Mouse (Mus musculus) liver, embryonic 16.5 days (tissue): ENCODE results near the gene Amotl2. TPM values are rescaled to one million over a fixed set of nuclear protein-coding genes. Genes with fewer than 3 reads are reported as not detected.

Experiments used
- ATAC-seq: fragments of 200-750 bp; cut with Nextera tagmentation; 2 replicates; pipeline ENCODE4 v1.8.0; 2017; ENCODE audit warnings: low read depth, mild to moderate bottlenecking, moderate number of reproducible peaks, moderate library complexity
- H3K27ac ChIP-seq: fragments of 300-500 bp; sonication (generic); 2 replicates; pipeline ENCODE4 v1.5.1; 2014; ENCODE audit warnings: mild to moderate bottlenecking, low read length
- H3K27me3 ChIP-seq: fragments of 300-500 bp; sonication (generic); 2 replicates; pipeline ENCODE4 v1.6.1; 2014; ENCODE audit warnings: low read depth, low read length, mixed read lengths; ENCODE audit not compliant: control insufficient read depth, insufficient read depth
- H3K36me3 ChIP-seq: fragments of 300-500 bp; sonication (generic); 2 replicates; pipeline ENCODE4 v1.6.1; 2014; ENCODE audit warnings: mild to moderate bottlenecking; ENCODE audit not compliant: control insufficient read depth, insufficient read depth
- H3K4me1 ChIP-seq: fragments of 300-500 bp; sonication (generic); 2 replicates; pipeline ENCODE4 v1.6.1; 2014; ENCODE audit warnings: low read depth, low read length, mixed read lengths; ENCODE audit not compliant: control insufficient read depth
- H3K4me2 ChIP-seq: fragments of 300-500 bp; sonication (generic); 2 replicates; pipeline ENCODE4 v1.6.1; 2014; ENCODE audit warnings: low read depth, low read length, mixed read lengths
- H3K4me3 ChIP-seq: fragments of 300-500 bp; sonication (generic); 2 replicates; pipeline ENCODE4 v1.5.1; 2014; ENCODE audit warnings: low read depth, mild to moderate bottlenecking, low read length
- H3K9ac ChIP-seq: fragments of 300-500 bp; sonication (generic); 2 replicates; pipeline ENCODE4 v1.6.1; 2014; ENCODE audit warnings: low read depth, low read length
- H3K9me3 ChIP-seq: fragments of 300-500 bp; sonication (generic); replicated peaks from 2 replicates; pipeline ENCODE4 v1.6.1; 2016; ENCODE audit warnings: low read length; ENCODE audit not compliant: control insufficient read depth
- WGBS: fragments of 180-500 bp; shearing (Covaris S2); extraction: QIAGEN DNeasy Blood & Tissue Kit; methylation state at CpG from one replicate; pipeline ENCODE4 v1.1.7; 2014; ENCODE audit not compliant: insufficient replicate concordance; 5-methylcytosine and 5-hydroxymethylcytosine counted together
- polyA plus RNA-seq: library from polyadenylated mRNA; unstranded; fragments of >200 nt; fragmentation: Nextera tagmentation; extraction: Ambion mirVana; gene quantifications from 2 replicates; pipeline ENCODE4 v1.2.1, GENCODE M21; 2015

Amotl2 gene
- polyA plus RNA-seq, 1 experiment from 2014 or later: 5.4 TPM

DNA sequence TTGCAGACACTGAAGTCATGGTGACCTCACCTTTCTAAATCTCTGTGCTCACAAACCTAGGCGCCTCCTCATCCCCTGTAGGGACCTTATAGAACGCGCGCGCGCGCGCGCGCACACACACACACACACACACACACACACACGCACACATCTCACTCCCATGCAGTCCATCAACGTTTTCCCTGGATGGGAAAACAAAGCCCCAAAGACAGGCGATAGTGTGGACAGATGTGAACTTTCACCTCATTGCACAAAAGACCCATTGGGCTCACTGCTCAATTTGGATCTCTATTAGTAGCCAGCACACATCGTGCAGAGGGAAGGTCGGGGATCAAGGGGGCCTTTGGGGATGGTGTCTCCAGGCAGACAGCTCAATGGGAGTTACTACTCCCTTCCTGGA, 25.6 kb upstream of the Amotl2 start:
- Histone ChIP-seq H3K27ac (no peak overlapping the region), H3K4me1 (no peaks in the 10 kb centered on the region; the same call in 1 of the 2 replicates), H3K9ac (no peak overlapping the region), H3K4me2 (peak overlapping the region; percentile 62), H3K4me3 (peak overlapping the region; percentile 47; the same call in 1 of the 2 replicates), H3K9me3 (no peaks in the 10 kb centered on the region), H3K27me3 (peaks cover 27% of the 10 kb centered on the region), H3K36me3 (no peaks in the 10 kb centered on the region)
- WGBS: 9% methylated on average over 15 of the region's 15 CpGs
- ATAC-seq: no peak

DNA sequence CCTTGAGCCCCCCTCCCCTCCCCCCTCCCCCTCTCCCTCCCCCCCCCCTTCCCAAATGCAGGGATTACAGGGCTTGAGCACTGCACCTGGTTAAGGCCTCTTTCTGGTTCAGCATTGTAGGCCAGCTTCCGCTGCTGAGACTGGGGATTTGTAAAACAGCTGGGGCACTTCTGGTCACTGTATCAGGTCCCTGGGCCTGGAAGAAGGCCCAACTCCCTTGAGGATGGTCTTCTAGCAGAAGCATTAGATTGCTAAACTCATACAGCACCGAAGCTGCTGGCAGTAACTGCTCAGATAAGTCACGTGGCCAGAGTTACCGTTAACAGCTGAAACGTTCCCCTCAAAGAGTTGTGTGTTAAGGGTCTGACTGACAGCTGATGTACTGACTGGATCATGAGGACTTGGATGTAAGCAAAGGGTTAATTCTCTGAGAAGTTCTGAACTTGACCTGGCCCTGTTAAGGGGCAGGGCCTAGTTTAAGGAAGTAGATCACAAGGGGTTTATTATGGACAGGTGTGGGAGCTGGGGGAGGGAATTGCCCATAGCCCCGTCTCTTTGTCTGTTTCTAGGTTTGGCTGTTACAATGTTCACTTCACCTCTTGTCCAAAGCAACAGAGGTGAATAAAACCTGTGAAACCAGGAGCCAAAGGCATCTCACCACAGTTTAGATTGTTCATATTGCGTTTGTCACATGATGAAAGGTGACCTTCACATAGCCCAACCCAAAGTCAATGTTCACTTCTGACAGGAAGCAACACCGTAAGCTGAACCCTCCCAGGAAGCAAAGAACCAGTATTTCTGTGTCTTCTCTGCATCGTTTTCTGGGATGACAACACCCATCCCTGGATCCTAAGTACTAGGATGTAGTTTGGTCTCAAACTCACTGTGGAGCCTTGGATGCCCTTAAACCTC, 23.7 kb upstream of the Amotl2 start:
- H3K36me3 ChIP-seq: no peaks in the 10 kb centered on the region
- peaks cover 27% of the 10 kb centered on the region for H3K27me3 ChIP-seq
- H3K4me3 ChIP-seq: no peak overlapping the region
- no peaks in the 10 kb centered on the region for H3K9me3 ChIP-seq
- 43% methylated on average over 9 of the region's 9 CpGs for WGBS
- no peak overlapping the region for H3K9ac ChIP-seq
- ATAC-seq: no peak
- H3K27ac ChIP-seq: no peak overlapping the region
- H3K4me1 ChIP-seq: no peaks in the 10 kb centered on the region; the same call in 1 of the 2 replicates
- H3K4me2 ChIP-seq: no peak overlapping the region

DNA sequence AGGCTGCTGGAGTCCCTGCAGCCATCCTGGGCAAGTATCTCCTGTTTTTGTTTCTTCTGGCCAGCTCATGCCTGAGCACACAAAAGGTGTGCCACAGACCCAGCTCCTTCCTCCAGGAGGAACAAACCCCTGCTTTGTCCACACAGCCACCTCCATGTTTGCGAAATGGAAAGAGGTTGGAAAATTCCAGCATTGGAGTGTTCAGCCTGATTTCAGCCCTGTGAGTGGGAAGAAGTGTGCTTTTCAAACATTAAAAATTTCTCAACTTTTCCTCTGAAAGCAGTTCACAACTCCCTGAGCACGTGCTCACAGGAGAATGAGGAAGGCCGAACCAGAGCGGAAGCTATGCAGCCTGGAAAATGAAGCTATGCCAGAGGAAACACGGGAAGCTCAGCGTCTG, 15.4 kb upstream of the Amotl2 start:
- no peaks in the 10 kb centered on the region for H3K36me3 ChIP-seq
- H3K4me1 ChIP-seq: no peaks in the 10 kb centered on the region
- 75% methylated on average over 6 of the region's 6 CpGs for WGBS
- no peaks in the 10 kb centered on the region for H3K9me3 ChIP-seq
- no peak overlapping the region for H3K9ac ChIP-seq
- no peak overlapping the region for H3K4me2 ChIP-seq
- no peak overlapping the region for H3K4me3 ChIP-seq
- no peak for ATAC-seq
- H3K27ac ChIP-seq: no peak overlapping the region
- no peaks in the 10 kb centered on the region for H3K27me3 ChIP-seq

DNA sequence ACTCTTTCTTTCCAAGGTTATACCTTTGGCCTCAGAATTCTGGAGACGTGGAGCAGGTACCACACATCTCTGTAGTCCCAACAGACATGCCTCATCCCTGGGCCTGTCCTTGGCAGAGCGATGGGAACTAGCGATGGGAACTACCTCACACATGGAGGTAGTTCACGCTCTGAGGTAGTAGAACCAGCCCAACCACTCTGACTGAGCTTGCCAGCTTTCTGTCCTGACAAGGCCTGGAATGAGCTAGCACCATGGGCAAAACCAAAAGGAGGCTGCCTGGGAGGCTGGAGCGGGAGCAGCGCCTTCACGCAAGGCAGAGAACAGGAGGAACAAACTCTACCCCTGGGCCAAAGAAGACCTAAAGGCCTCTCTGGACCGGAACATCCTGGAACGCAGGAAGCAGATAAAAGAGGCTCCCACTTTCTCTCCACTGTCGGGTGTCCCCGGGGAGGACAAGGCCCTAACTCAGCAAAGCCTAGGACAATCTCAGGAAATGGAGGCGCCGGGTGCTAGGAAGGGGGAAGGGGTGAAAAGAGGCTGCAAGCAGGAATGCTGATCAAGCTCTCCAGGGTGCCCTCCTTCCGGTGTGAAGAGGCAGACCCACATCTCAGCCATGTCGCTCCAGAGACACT, 6.9 kb upstream of the Amotl2 start:
- ATAC-seq: peak; percentile 53; the same call in 1 of the 2 replicates

DNA sequence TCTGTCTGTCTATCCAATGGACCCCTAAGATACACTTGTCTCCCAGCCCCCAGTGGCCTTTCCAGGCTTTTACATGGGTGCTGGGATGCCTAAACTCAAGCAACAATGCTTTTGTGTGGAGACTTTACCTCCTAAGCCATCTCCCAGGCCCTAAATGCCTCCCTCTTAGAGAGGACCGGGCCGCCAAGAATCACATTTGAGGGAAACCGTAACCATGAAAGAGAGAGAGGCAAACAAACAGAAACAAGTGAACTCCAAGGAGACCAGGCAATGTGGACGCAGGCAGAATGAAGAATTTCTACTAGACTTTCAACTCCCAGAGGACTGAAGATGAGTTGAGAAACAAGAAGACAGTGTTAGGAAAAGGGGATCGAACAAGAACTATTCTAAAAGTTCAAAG, 6.0 kb upstream of the Amotl2 start:
- WGBS: 60% methylated on average over 5 of the region's 5 CpGs
- H3K4me2 ChIP-seq: no peak overlapping the region
- no peak overlapping the region for H3K9ac ChIP-seq
- H3K27ac ChIP-seq: no peak overlapping the region
- H3K36me3 ChIP-seq: no peaks in the 10 kb centered on the region
- no peak overlapping the region for H3K4me3 ChIP-seq
- H3K27me3 ChIP-seq: no peaks in the 10 kb centered on the region; the same call in 1 of the 2 replicates
- ATAC-seq: no peak
- H3K9me3 ChIP-seq: no peaks in the 10 kb centered on the region
- peaks cover 9% of the 10 kb centered on the region for H3K4me1 ChIP-seq

More for the DNA sequence above, 6.9 kb upstream of the Amotl2 start:
- H3K27ac ChIP-seq: no peak overlapping the region
- H3K4me2 ChIP-seq: no peak overlapping the region
- peaks cover 3% of the 10 kb centered on the region for H3K4me1 ChIP-seq
- no peaks in the 10 kb centered on the region for H3K9me3 ChIP-seq
- H3K4me3 ChIP-seq: no peak overlapping the region
- no peaks in the 10 kb centered on the region for H3K27me3 ChIP-seq
- 44% methylated on average over 15 of the region's 15 CpGs for whole genome bisulfite sequencing
- no peaks in the 10 kb centered on the region for H3K36me3 ChIP-seq
- H3K9ac ChIP-seq: no peak overlapping the region

DNA sequence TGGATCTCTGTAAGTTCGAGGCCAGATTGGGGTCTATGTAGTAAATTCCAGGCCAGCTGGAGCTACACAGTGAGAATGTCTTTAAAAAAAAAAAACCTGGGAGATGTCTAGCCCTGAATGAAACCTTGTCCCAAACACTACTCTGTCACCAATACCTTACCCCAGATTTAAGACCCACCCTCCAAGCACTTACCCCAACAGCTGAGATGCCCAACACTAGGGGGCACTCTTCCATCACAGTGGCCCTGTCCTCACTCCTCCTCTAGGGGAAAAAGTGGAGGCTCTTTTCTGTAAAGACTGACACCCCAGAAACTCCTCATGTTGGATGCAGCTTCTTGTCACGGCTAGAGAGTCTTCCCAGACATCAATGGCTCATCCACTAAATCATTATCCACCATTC, 2.7 kb upstream of the Amotl2 start:
- Histone ChIP-seq H3K27ac (no peak overlapping the region), H3K9me3 (no peaks in the 10 kb centered on the region), H3K36me3 (no peaks in the 10 kb centered on the region), H3K9ac (no peak overlapping the region), H3K4me3 (no peak overlapping the region), H3K27me3 (peaks cover 27% of the 10 kb centered on the region), H3K4me2 (no peak overlapping the region), H3K4me1 (peaks cover 12% of the 10 kb centered on the region)
- no peak for ATAC-seq
- WGBS: 27% methylated on average over 2 of the region's 2 CpGs

DNA sequence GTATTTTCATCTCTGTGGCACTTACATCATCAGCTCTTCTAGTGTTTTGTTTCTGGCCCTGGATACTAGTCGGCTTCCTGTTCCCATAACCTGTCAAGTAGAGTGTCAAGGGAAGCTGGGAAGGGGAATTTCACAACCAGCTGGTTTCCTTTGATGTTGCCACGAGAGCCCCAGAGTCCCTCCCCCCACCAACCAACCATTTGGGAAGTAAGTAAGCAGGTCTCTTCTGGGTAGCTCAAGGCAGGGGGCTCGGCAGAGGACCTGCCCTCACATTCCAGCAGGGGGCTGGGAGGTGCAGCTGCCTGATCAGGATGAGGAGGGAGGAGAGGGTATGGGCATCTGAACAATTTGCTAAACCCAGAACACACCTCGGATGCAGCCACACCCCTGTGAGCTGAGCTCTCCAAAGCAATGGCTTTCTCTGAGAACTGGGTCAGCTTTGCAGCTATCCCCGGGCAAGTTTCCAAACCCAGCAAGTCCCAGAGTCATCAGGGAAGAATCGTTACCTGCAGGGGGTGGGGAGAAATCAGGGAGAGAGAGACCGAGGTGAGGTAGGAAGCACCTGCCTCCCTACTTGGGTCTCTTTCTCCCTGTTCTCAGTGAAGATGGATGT, 1.5 kb upstream of the Amotl2 start:
- WGBS: 11% methylated on average over 7 of the region's 7 CpGs
- Histone ChIP-seq H3K36me3 (no peaks in the 10 kb centered on the region), H3K4me3 (no peak overlapping the region), H3K27ac (no peak overlapping the region), H3K4me1 (peaks cover 12% of the 10 kb centered on the region), H3K27me3 (peaks cover 34% of the 10 kb centered on the region), H3K9me3 (no peaks in the 10 kb centered on the region), H3K9ac (no peak overlapping the region), H3K4me2 (no peak overlapping the region)
- no peak for ATAC-seq

DNA sequence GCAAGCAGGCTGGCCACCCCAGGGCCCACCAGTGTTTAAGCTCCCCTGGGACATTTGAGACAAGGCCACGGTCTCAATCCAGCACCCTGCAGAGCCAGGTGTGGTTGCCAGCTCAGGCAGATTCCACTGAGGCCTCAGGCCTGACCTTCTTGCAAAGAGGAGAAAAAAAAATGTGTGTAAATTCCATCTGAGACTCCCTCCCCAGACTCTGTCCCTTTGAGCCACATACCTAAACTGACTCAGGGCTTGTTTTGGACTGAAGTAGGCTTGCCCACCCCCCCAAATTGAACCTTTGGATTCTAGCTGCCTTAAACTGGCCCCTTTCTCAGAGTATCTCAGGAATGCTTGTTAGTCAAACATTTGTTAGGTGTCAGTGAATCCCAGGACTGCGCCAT, 969 bp upstream of the Amotl2 start:
- Histone ChIP-seq H3K27me3 (peaks cover 36% of the 10 kb centered on the region), H3K4me3 (no peak overlapping the region), H3K27ac (no peak overlapping the region), H3K9me3 (no peaks in the 10 kb centered on the region), H3K36me3 (no peaks in the 10 kb centered on the region), H3K4me1 (peaks cover 12% of the 10 kb centered on the region), H3K4me2 (no peak overlapping the region), H3K9ac (no peak overlapping the region)
- ATAC-seq: no peak
- WGBS: 51% methylated on average over 2 of the region's 2 CpGs
